In genomic region chr15:78372796-78373195, GRCm38 (mm10) we compare ENCODE assay signal across 25 mouse cellular contexts. TPM values are rescaled to one million over a fixed set of nuclear protein-coding genes. Genes with fewer than 3 reads are reported as not detected.
DNase-seq lines count a peak whose midpoint lies in the region; ATAC-seq lines count a peak whose summit lies in the region.
"Had no signal": no experiment of that assay in that cellular context is flagged by ENCODE, and none has a peak within 500 bp of the region (broad histone marks: within the 10 kb centered on the region; RNA-seq: fewer than 3 reads in every experiment).

No protein-coding gene starts in this region.

- 7% methylated on average over 3 of the region's 3 CpGs for WGBS in lung, embryonic 16.5 days
- 83% methylated on average over 3 of the region's 3 CpGs for WGBS in forebrain, embryonic 11.5 days

- peak overlapping the region; percentile 92 for H3K27ac ChIP-seq in lung, embryonic 16.5 days (ENCODE audit: low read length)
- H3K27ac ChIP-seq in forebrain, embryonic 11.5 days (ENCODE audit: low read depth, low read length) = no peak overlapping the region
- H3K27ac ChIP-seq: embryonic facial prominence, embryonic 13.5 days; heart, embryonic 13.5 days; hindbrain, embryonic 13.5 days; hindbrain, postnatal 0 days had no signal

- peak overlapping the region; percentile 10; the same call in 1 of the 2 replicates for H3K4me2 ChIP-seq in lung, embryonic 16.5 days (ENCODE audit: low read depth, low read length)
- H3K4me2 ChIP-seq in forebrain, embryonic 11.5 days (ENCODE audit: low read depth, low read length, severe bottlenecking) = no peak overlapping the region
- H3K4me2 ChIP-seq: embryonic facial prominence, embryonic 13.5 days; heart, embryonic 13.5 days; hindbrain, embryonic 13.5 days had no signal

- H3K4me3 ChIP-seq in lung, embryonic 16.5 days (ENCODE audit: low read length) = no peak overlapping the region
- H3K4me3 ChIP-seq in forebrain, embryonic 11.5 days (ENCODE audit: low read depth, low read length) = no peak overlapping the region
- H3K4me3 ChIP-seq: embryonic facial prominence, embryonic 13.5 days; heart, embryonic 13.5 days; hindbrain, embryonic 13.5 days had no signal

- no peak overlapping the region for H3K9ac ChIP-seq in lung, embryonic 16.5 days (ENCODE audit: low read length)
- H3K9ac ChIP-seq in forebrain, embryonic 11.5 days (ENCODE audit: low read length) = no peak overlapping the region
- H3K9ac ChIP-seq: embryonic facial prominence, embryonic 13.5 days; heart, embryonic 13.5 days; hindbrain, embryonic 13.5 days had no signal

- no peaks in the 10 kb centered on the region for H3K27me3 ChIP-seq in lung, embryonic 16.5 days (ENCODE audit: control insufficient read depth, insufficient read depth, low read depth, low read length)
- peaks cover 6% of the 10 kb centered on the region for H3K27me3 ChIP-seq in forebrain, embryonic 11.5 days (ENCODE audit: control insufficient read depth, insufficient read depth, low read length)
- H3K27me3 ChIP-seq: Patski had no signal

- ATAC-seq in lung, embryonic 16.5 days (ENCODE audit: low read depth) = peak; percentile 80
- ATAC-seq in forebrain, embryonic 11.5 days (replicated peaks; ENCODE audit: low FRiP score) = no peak
- ATAC-seq: activated CD4-positive, CD25-positive, alpha-beta regulatory T cell, adult 4 months; forebrain, embryonic 14.5 days; hindbrain, postnatal 0 days; Patski had no signal

- no peaks in the 10 kb centered on the region; the same call in 1 of the 2 replicates for H3K9me3 ChIP-seq in lung, embryonic 16.5 days (ENCODE audit: control insufficient read depth, low read length)
- H3K9me3 ChIP-seq in forebrain, embryonic 11.5 days (ENCODE audit: control insufficient read depth, low read length) = no peaks in the 10 kb centered on the region
- H3K9me3 ChIP-seq: embryonic facial prominence, embryonic 13.5 days; heart, embryonic 13.5 days; hindbrain, embryonic 13.5 days had no signal

- peak; percentile 26 for DNase-seq in urinary bladder, postnatal 14 days (ENCODE audit: low spot score)
- DNase-seq in urinary bladder, postnatal 36 days (ENCODE audit: low spot score in 2 of 2) = no peak
- peak; percentile 79 for DNase-seq in lung, postnatal 25 days (ENCODE audit: low spot score)
- no peak for DNase-seq in layer of hippocampus, postnatal 10 days (ENCODE audit: low spot score in 2 of 2)
- no peak for DNase-seq in Muller cell, postnatal 12 days (ENCODE audit: inconsistent ontology term)
- no peak for DNase-seq in forebrain, embryonic 11.5 days (ENCODE audit: low spot score)
- DNase-seq: adrenal gland, postnatal 14 days; cerebellum, adult 11-12 months; cerebellum, adult 9-10 months; cerebellum, postnatal 25 days; gastrocnemius, postnatal 36 days had no signal

- no peaks in the 10 kb centered on the region for H3K36me3 ChIP-seq in lung, embryonic 16.5 days (ENCODE audit: control insufficient read depth, insufficient read depth, low read length)
- no peaks in the 10 kb centered on the region for H3K36me3 ChIP-seq in forebrain, embryonic 11.5 days (ENCODE audit: control insufficient read depth, insufficient read depth, low read length)
- H3K36me3 ChIP-seq: embryonic facial prominence, embryonic 13.5 days; heart, embryonic 13.5 days; hindbrain, embryonic 13.5 days had no signal

- H3K4me1 ChIP-seq in lung, embryonic 16.5 days (replicated peaks; ENCODE audit: control insufficient read depth, insufficient read depth, low read length) = peaks cover 44% of the 10 kb centered on the region
- H3K4me1 ChIP-seq in forebrain, embryonic 11.5 days (replicated peaks; ENCODE audit: control insufficient read depth, insufficient read depth, low read length) = no peaks in the 10 kb centered on the region
- H3K4me1 ChIP-seq: embryonic facial prominence, embryonic 13.5 days had no signal

RNA-seq across cellular contexts. Expression of gene Tex33, which starts 22.9 kb away (rescaled TPM):
- polyA plus RNA-seq in lung, embryonic 16.5 days (2015; fragmentation: Nextera tagmentation; extraction: Ambion mirVana) = not detected in 2 replicates
- under 1 TPM in 1 of 2 experiments, not detected in 1; 0.49 TPM for total RNA-seq in layer of hippocampus, postnatal 10 days (2021)
- polyA plus RNA-seq in forebrain, embryonic 11.5 days (2014; fragmentation: Nextera tagmentation; extraction: Ambion mirVana) = not detected in 2 replicates
- total RNA-seq: adrenal gland, adult 18-20 months; adrenal gland, postnatal 14 days; ES-E14; gastrocnemius, adult 8-10 months; gastrocnemius, postnatal 36 days; hematopoietic stem cell, adult 5-6 weeks; hindbrain, postnatal 0 days had no signal
- polyA plus RNA-seq: activated CD4-positive, CD25-positive, alpha-beta regulatory T cell, adult 4 months; cortical plate, adult 2 months; embryonic facial prominence, embryonic 13.5 days; forebrain, embryonic 14.5 days; heart, embryonic 13.5 days; heart, postnatal 0 days; hindbrain, embryonic 13.5 days; hindbrain, postnatal 0 days; Patski had no signal

RNA-seq across cellular contexts. Expression of gene Tst, which starts 32.9 kb away (rescaled TPM):
- 129 and 160 TPM in 2 replicates for polyA plus RNA-seq in lung, embryonic 16.5 days (2015; fragmentation: Nextera tagmentation; extraction: Ambion mirVana)
- 10 to 100 TPM; 43.7 to 55.4 TPM for total RNA-seq in layer of hippocampus, postnatal 10 days (2021)
- 10.4 and 11.9 TPM in 2 replicates for polyA plus RNA-seq in forebrain, embryonic 11.5 days (2014; fragmentation: Nextera tagmentation; extraction: Ambion mirVana)

RNA-seq across cellular contexts. Expression of gene Mpst, which starts 33.4 kb away (rescaled TPM):
- polyA plus RNA-seq in lung, embryonic 16.5 days (2015; fragmentation: Nextera tagmentation; extraction: Ambion mirVana) = 5.0 and 5.5 TPM in 2 replicates
- total RNA-seq in layer of hippocampus, postnatal 10 days (2021) = 10 to 100 TPM; 50.5 to 55.2 TPM
- 2.7 and 4.2 TPM in 2 replicates for polyA plus RNA-seq in forebrain, embryonic 11.5 days (2014; fragmentation: Nextera tagmentation; extraction: Ambion mirVana)

RNA-seq across cellular contexts. Expression of gene Csf2rb, which starts 47.2 kb away (rescaled TPM):
- 3.0 and 6.5 TPM in 2 replicates for polyA plus RNA-seq in lung, embryonic 16.5 days (2015; fragmentation: Nextera tagmentation; extraction: Ambion mirVana)
- 1 to 10 TPM; 1.5 to 2.4 TPM for total RNA-seq in layer of hippocampus, postnatal 10 days (2021)
- 1.7 and 2.2 TPM in 2 replicates for polyA plus RNA-seq in forebrain, embryonic 11.5 days (2014; fragmentation: Nextera tagmentation; extraction: Ambion mirVana)

RNA-seq across cellular contexts. Expression of gene Kctd17, which starts 55.6 kb away (rescaled TPM):
- 32.1 and 37.0 TPM in 2 replicates for polyA plus RNA-seq in lung, embryonic 16.5 days (2015; fragmentation: Nextera tagmentation; extraction: Ambion mirVana)
- 100 to 1,000 TPM; 208 to 216 TPM for total RNA-seq in layer of hippocampus, postnatal 10 days (2021)
- 67.9 and 76.7 TPM in 2 replicates for polyA plus RNA-seq in forebrain, embryonic 11.5 days (2014; fragmentation: Nextera tagmentation; extraction: Ambion mirVana)

Comparison
In these comparisons a context has a peak if more than half of its experiments do, and no peak if none do; other contexts are left out.
1. DNase-seq: peak in urinary bladder, postnatal 14 days (single experiment) and lung, postnatal 25 days (single experiment); none in urinary bladder, postnatal 36 days (0 of 2), layer of hippocampus, postnatal 10 days (0 of 2), Muller cell, postnatal 12 days (single experiment) and forebrain, embryonic 11.5 days (single experiment).
2. RNA of gene Tst, which starts 32.9 kb away (polyA plus RNA-seq): 129 to 160 TPM in lung, embryonic 16.5 days; 10.4 to 11.9 TPM in forebrain, embryonic 11.5 days; every median in the first group is over 10 times any median in the second.